In genomic region chr19:21423731-21424130, GRCm38 (mm10) we compare ENCODE assay signal across 31 mouse cellular contexts. TPM values are rescaled to one million over a fixed set of nuclear protein-coding genes. Genes with fewer than 3 reads are reported as not detected.
A peak's percentile ranks its signal among the peaks of the same experiment; 100 is the strongest.
DNase-seq lines count a peak whose midpoint lies in the region; ATAC-seq and TF ChIP-seq lines count a peak whose summit lies in the region.
"Had no signal": no experiment of that assay in that cellular context is flagged by ENCODE, and none has a peak within 500 bp of the region (broad histone marks: within the 10 kb centered on the region; RNA-seq: fewer than 3 reads in every experiment).

No protein-coding gene starts in this region.

- H3K4me2 ChIP-seq in intestine, postnatal 0 days (replicated peaks; ENCODE audit: low read depth): no peak overlapping the region
- no peak overlapping the region for H3K4me2 ChIP-seq in intestine, embryonic 16.5 days (ENCODE audit: low read depth, low read length)
- no peak overlapping the region for H3K4me2 ChIP-seq in liver, embryonic 16.5 days (ENCODE audit: low read depth, low read length)
- H3K4me2 ChIP-seq: heart, embryonic 12.5 days; hindbrain, embryonic 13.5 days; limb, embryonic 15.5 days; lung, embryonic 14.5 days; midbrain, embryonic 12.5 days had no signal

- 80% methylated on average over 7 of the region's 7 CpGs for WGBS in intestine, postnatal 0 days
- 84% methylated on average over 7 of the region's 7 CpGs for WGBS in intestine, embryonic 16.5 days
- WGBS in liver, embryonic 16.5 days (ENCODE audit: insufficient replicate concordance): 41% methylated on average over 7 of the region's 7 CpGs

- H3K27ac ChIP-seq in intestine, postnatal 0 days (ENCODE audit: low read depth, low read length): no peak overlapping the region
- H3K27ac ChIP-seq in intestine, embryonic 16.5 days (ENCODE audit: low read length): no peak overlapping the region
- H3K27ac ChIP-seq in liver, embryonic 16.5 days (ENCODE audit: low read length): no peak overlapping the region
- H3K27ac ChIP-seq: forebrain, embryonic 10.5 days; heart, adult 2 months; hindbrain, embryonic 13.5 days; limb, embryonic 10.5 days; limb, embryonic 15.5 days; midbrain, embryonic 12.5 days; stomach, postnatal 0 days had no signal

- no peak for TF ChIP-seq CTCF in intestine, postnatal 0 days (IDR thresholded peaks at IDR 0.05; ENCODE audit: low read depth)

- ATAC-seq in intestine, postnatal 0 days: 0 out of 2 replicates have a peak, but pooled peaks have one; percentile 8
- ATAC-seq in intestine, embryonic 16.5 days: no peak
- ATAC-seq in liver, embryonic 16.5 days (ENCODE audit: low read depth): peak; percentile 13; the same call in 1 of the 2 replicates
- ATAC-seq in monocyte, adult 5-6 weeks (replicated peaks; ENCODE audit: insufficient number of reproducible peaks, low FRiP score, low TSS enrichment, poor library complexity, severe bottlenecking): 0 out of 2 replicates have a peak, but pooled peaks have one; percentile 27
- ATAC-seq: activated CD4-positive, CD25-positive, alpha-beta regulatory T cell, adult 4 months had no signal

- no peaks in the 10 kb centered on the region for H3K27me3 ChIP-seq in intestine, postnatal 0 days (replicated peaks; ENCODE audit: control insufficient read depth, insufficient read depth, low read length)
- H3K27me3 ChIP-seq in intestine, embryonic 16.5 days (replicated peaks; ENCODE audit: control insufficient read depth, insufficient read depth, low read length): no peaks in the 10 kb centered on the region
- no peaks in the 10 kb centered on the region for H3K27me3 ChIP-seq in liver, embryonic 16.5 days (ENCODE audit: control insufficient read depth, insufficient read depth, low read depth, low read length)
- H3K27me3 ChIP-seq: heart, embryonic 12.5 days; hindbrain, embryonic 13.5 days; limb, embryonic 15.5 days; midbrain, embryonic 12.5 days had no signal

- DNase-seq in MEL-GATA-1-ER (ENCODE audit: extremely low read depth, low read depth): peak; percentile 48
- no peak for DNase-seq in thymus, postnatal 10 days (ENCODE audit: low spot score in 2 of 2)
- no peak for DNase-seq in ovary, postnatal 36 days (ENCODE audit: low spot score)
- DNase-seq: adrenal gland, adult 2 months; adrenal gland, postnatal 36 days; cerebellum, adult 18-20 months; cerebellum, postnatal 10 days; gastrocnemius, postnatal 36 days; heart, adult 2 months; heart, postnatal 4 days; kidney, adult 11 months; kidney, postnatal 14 days; layer of hippocampus, adult 9-11 months; lung, embryonic 14.5 days; lung, postnatal 14 days; right cerebral cortex, postnatal 25 days; spleen, adult 18-20 months; thymus, adult 18-20 months; thymus, postnatal 4 days had no signal

- no peak overlapping the region for H3K9ac ChIP-seq in intestine, postnatal 0 days (ENCODE audit: low read depth, low read length)
- H3K9ac ChIP-seq in intestine, embryonic 16.5 days (ENCODE audit: low read depth, low read length): no peak overlapping the region
- no peak overlapping the region for H3K9ac ChIP-seq in liver, embryonic 16.5 days (ENCODE audit: low read depth, low read length)
- H3K9ac ChIP-seq: heart, embryonic 12.5 days; hindbrain, embryonic 13.5 days; limb, embryonic 15.5 days; lung, embryonic 14.5 days; midbrain, embryonic 12.5 days had no signal

- no peaks in the 10 kb centered on the region for H3K9me3 ChIP-seq in intestine, postnatal 0 days (ENCODE audit: control insufficient read depth)
- H3K9me3 ChIP-seq in intestine, embryonic 16.5 days (ENCODE audit: control insufficient read depth, low read length): no peaks in the 10 kb centered on the region
- H3K9me3 ChIP-seq in liver, embryonic 16.5 days (replicated peaks; ENCODE audit: control insufficient read depth, low read length): no peaks in the 10 kb centered on the region
- H3K9me3 ChIP-seq: forebrain, embryonic 10.5 days; heart, embryonic 12.5 days; hindbrain, embryonic 13.5 days; limb, embryonic 10.5 days; limb, embryonic 15.5 days; midbrain, embryonic 12.5 days had no signal

- no peaks in the 10 kb centered on the region for H3K36me3 ChIP-seq in intestine, postnatal 0 days (ENCODE audit: control insufficient read depth, insufficient read depth)
- H3K36me3 ChIP-seq in intestine, embryonic 16.5 days (ENCODE audit: control insufficient read depth, insufficient read depth, low read length): no peaks in the 10 kb centered on the region
- no peaks in the 10 kb centered on the region for H3K36me3 ChIP-seq in liver, embryonic 16.5 days (ENCODE audit: control insufficient read depth, insufficient read depth)
- H3K36me3 ChIP-seq: forebrain, embryonic 10.5 days; heart, embryonic 12.5 days; hindbrain, embryonic 13.5 days; limb, embryonic 10.5 days; limb, embryonic 15.5 days; midbrain, embryonic 12.5 days had no signal

- H3K4me3 ChIP-seq in intestine, postnatal 0 days (ENCODE audit: low read depth, low read length): no peak overlapping the region
- H3K4me3 ChIP-seq in intestine, embryonic 16.5 days (ENCODE audit: low read length): no peak overlapping the region
- no peak overlapping the region for H3K4me3 ChIP-seq in liver, embryonic 16.5 days (ENCODE audit: low read depth, low read length)
- H3K4me3 ChIP-seq: forebrain, embryonic 10.5 days; heart, adult 2 months; heart, embryonic 12.5 days; hindbrain, embryonic 13.5 days; limb, embryonic 10.5 days; limb, embryonic 15.5 days; midbrain, embryonic 12.5 days had no signal

- H3K4me1 ChIP-seq in intestine, postnatal 0 days (replicated peaks; ENCODE audit: control insufficient read depth, insufficient read depth, low read length): no peaks in the 10 kb centered on the region
- H3K4me1 ChIP-seq in intestine, embryonic 16.5 days (ENCODE audit: control insufficient read depth, insufficient read depth, low read length): no peaks in the 10 kb centered on the region
- no peaks in the 10 kb centered on the region for H3K4me1 ChIP-seq in liver, embryonic 16.5 days (ENCODE audit: control insufficient read depth, low read depth, low read length)
- H3K4me1 ChIP-seq: forebrain, embryonic 10.5 days; heart, embryonic 12.5 days; hindbrain, embryonic 13.5 days; limb, embryonic 10.5 days; limb, embryonic 15.5 days; midbrain, embryonic 12.5 days had no signal

RNA-seq across cellular contexts. Expression of gene Gda, which starts 49.5 kb away (rescaled TPM):
- 37.3 and 46.8 TPM in 2 replicates for polyA plus RNA-seq in intestine, postnatal 0 days (2015; fragmentation: Nextera tagmentation; extraction: Ambion mirVana)
- polyA plus RNA-seq in intestine, embryonic 16.5 days (2015; fragmentation: Nextera tagmentation; extraction: Ambion mirVana): 17.0 and 20.3 TPM in 2 replicates
- polyA plus RNA-seq in liver, embryonic 16.5 days (2015; fragmentation: Nextera tagmentation; extraction: Ambion mirVana): 2.1 and 2.2 TPM in 2 replicates
- total RNA-seq in monocyte, adult 5-6 weeks (2017): 131 to 211 TPM (median 188 TPM) in 3 replicates
- polyA plus RNA-seq: forebrain, embryonic 10.5 days; limb, embryonic 10.5 days; midbrain, embryonic 12.5 days had no signal
